Mouse (Mus musculus) kidney, adult 2 months (tissue): Measurements from ENCODE around the gene Mecom.

Experiments used
- CTCF ChIP-seq: fragments of 200-500 bp; conservative IDR thresholded peaks from 2 replicates; pipeline ENCODE4 v1.5.1; 2011; ENCODE audit warnings: low read depth, mild to moderate bottlenecking, control low read depth, low read length, moderate library complexity, mixed read lengths; ENCODE audit not compliant: insufficient read depth, insufficient read length
- POLR2A ChIP-seq: fragments of 200-500 bp; IDR thresholded peaks from one replicate; pipeline ENCODE4 v1.6.1; 2011; ENCODE audit warnings: low read depth, low read length, control low read depth

GRCm38 (mm10) chr3:30448624-30449023 lies 99.2 kb downstream of the Mecom start:
- no peak for TF ChIP-seq POLR2A
- TF ChIP-seq CTCF: no peak; the same call in 1 of the 2 replicates
